Mouse (Mus musculus): ENCODE results near the gene Trpc1.
A peak's percentile ranks its signal among the peaks of the same experiment; 100 is the strongest.

Gene Trpc1

DNA sequence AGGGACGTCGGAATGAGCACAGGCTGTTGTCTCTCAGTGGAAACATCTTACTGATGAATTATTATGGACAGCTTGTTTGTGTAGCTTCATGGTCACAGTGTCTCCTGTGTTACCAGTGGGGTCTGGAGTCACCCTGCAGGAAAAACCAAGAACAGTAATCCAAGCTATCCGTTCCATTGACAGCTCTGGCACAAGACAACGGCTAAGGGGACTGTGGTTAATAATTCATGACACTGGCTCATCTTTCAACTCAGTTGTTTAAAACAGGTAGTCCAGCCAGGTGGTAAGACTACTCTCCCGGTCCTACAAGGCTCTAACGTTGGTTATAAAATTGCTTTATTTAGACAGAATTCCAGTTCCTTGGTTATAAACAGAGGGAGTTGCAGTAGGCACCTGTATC is 53.6 kb downstream of the Trpc1 start:
- no peak for DNase-seq (ENCODE audit: low spot score)

DNA sequence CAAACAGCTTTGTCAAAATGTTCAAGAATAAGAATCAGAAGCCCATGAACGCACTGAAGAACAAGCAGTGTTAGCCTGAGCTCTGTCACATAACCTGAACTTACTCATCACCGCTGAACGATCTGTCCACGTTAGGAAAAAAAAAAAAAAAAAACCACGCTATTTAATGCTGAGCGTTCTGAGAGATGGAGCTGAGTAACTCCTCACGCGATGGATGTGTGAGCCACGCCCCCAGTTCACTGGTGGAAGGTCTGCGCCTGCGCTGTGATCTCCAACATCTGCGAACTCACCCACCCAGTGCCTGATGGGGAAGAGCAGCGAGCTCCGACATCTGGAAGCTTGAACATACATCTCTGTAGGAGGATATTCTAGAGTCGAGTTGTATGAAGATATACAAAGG is 55.2 kb downstream of the Trpc1 start:
- DNase-seq (ENCODE audit: low spot score): no peak

DNA sequence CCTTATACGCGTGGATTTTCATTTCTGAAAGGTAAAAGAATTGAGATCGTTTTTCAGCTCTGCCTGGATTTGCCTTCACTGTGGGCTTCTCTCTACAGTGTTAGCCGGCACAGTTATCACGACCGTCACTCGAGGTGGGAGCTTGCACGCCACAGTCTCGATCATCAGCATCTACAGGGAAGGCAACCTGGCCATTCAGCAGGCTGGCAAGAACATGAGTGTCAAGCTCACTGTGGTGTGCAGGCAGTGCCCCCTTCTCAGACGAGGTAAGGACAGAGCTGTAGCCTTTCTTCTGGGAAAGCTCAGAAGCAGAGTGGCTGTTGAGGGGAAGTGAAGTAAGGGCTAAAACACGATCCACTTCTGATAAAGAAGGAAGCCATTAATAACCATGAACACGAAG is 55.6 kb downstream of the Trpc1 start:
- DNase-seq (ENCODE audit: low spot score): no peak

DNA sequence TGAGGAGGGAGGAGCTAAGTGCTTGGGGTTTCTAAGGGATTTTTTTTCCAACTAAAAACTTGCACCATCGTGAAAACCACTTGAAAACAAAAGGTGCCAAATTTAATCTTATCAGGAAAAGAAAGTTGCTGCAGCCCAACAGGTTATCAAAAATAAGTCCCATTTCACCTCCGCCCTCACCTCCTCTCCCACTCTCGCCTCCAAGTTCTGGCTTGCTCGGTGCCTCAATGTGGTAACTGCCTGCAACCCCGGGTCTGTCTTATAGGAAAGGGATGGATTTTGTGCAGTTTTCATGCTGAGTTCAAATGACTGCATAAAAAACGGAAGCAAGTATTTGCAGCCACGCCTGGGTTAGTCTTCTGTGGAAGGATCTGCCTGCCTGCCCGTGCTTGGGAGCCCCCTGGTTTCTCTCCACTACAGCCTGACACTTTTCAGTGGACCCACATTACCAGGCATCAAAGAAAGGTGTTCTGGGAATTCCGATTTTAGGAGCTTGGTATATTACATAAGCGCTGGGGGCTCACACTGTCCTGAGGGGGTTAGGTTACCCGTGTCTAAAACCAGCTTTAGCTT is 56.6 kb downstream of the Trpc1 start:
- no peak for DNase-seq (ENCODE audit: low spot score)

DNA sequence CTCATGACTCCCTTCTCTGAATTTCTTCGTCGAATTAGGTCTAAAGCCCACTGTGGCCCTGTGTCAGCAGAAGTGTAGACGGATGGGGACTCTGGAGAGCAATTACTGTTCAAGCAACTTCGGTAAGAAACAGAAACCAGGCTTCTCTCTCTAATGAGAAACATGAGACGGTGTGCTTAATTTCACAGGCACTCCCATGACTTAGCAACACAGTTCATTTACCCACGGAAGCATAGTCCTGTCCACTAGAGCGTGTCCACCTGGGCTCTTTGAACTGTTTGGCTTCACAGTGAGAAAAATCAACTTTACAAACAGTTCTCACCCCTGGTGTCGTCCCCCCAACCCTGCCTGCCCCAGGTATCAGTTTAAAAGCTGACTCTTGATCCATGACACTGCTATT is 57.4 kb downstream of the Trpc1 start:
- no peak for DNase-seq (ENCODE audit: low spot score)

DNA sequence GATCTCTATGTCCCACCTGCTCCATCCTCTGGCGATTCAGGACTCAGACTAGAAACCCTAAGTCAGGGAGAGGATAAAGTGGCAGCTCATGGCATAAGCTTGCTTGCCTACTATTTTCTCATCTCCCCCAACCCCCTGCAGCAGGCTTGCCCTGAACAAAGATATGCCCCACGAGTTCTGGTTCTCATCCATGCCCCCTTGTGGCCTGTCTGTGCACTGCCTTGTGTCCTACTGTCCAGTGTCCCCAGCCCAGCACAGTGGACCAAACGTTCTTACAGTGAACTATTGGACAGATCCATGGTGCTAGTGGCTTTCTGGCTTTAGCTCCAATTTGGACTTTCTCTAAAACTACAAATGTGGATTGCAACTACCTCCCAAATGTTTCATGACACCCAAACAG is 62.1 kb downstream of the Trpc1 start:
- peak; percentile 48 for DNase-seq (ENCODE audit: low spot score)

DNA sequence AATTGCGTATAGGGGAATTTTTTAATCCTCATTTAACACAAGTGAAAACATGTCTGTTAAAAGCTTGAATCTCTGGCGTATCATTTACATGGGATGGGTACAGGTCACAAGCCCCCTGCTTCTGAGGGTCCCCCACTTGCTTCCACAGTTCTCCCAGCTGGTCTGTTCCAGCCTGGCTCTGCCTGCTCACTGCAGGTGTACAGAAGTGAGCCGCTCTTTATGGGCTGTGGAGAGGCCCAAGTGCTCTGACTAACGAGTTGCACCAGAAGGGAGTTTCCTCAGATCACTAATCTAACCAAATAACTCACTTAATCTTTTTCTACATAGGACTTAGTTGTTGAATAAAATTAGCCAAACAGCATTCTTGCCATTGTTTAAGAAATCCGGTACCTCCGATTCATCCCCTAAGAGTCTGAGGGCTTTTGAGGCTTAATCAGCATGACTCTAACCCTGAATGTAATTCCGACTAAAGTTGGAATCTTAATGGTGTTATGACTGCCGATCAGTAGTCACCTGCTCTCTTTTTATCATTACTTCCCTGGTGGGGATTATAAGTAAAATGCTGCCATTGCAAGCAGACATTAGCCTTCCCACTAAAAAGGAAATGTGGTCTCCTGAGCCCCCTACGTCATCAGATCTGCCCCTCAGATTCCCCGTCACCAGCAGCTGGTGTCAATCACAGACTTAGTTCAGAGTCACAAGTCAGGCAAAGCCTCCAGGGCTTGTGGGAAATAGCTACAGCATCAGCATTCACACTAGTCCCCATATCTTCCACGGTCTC is 64.3 kb downstream of the Trpc1 start:
- DNase-seq (ENCODE audit: low spot score): no peak

DNA sequence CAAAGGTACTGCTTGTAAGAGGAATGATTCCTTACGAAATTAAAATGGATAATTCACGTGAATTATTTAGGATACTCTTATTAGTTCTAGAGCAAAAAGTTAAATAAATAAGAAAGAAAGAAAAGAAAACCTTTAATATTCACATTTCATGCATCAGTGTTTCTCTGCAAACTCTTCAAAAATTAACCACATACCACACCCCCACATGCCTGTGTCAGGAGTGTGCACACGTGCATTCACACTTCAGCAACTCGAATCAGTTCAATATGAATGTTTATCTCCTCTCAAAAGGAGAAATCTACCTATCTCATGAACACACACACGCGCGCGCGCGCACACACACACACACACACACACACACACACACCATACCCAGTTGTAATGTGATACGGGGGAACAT is 69.5 kb downstream of the Trpc1 start:
- DNase-seq (ENCODE audit: low spot score): no peak

DNA sequence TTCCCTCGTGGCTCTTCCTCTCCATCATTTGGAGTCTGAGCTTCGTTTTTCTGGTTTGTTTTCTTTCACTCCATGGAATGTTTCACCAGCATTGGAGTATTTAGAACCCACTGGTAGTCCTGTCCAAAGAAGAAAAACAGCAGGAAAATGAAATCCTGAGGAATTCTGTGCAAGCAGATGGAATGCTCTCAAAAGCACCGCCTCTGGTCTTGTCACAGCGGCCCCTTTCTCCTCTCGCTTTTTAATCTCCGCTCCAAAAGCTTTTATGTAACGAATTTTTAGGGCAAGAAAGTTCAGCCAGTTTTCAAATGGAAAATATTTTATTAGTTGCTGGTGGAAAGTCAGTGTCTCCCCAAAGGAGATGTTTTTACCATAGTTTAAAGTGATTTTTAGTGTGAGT is 70.2 kb downstream of the Trpc1 start:
- DNase-seq (ENCODE audit: low spot score): no peak

DNA sequence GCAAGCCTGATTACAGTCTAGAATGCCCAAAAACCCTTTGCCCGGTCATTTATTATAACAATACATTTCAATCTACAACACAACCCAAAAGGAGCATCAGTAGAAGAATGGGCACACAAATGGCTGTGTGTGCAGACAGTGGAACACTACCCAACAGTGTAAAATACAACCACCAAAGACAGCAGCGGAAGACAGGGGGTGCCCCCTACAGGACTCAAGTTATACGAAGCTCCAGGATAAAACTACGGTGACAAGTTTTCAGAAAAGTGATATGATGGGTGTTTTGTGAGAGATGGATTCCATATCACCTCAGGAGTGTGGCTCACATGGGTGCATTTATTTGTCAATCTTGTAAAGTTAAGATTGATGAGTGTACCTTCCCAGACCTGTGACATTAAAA is 74.2 kb downstream of the Trpc1 start:
- no peak for DNase-seq (ENCODE audit: low spot score)

DNA sequence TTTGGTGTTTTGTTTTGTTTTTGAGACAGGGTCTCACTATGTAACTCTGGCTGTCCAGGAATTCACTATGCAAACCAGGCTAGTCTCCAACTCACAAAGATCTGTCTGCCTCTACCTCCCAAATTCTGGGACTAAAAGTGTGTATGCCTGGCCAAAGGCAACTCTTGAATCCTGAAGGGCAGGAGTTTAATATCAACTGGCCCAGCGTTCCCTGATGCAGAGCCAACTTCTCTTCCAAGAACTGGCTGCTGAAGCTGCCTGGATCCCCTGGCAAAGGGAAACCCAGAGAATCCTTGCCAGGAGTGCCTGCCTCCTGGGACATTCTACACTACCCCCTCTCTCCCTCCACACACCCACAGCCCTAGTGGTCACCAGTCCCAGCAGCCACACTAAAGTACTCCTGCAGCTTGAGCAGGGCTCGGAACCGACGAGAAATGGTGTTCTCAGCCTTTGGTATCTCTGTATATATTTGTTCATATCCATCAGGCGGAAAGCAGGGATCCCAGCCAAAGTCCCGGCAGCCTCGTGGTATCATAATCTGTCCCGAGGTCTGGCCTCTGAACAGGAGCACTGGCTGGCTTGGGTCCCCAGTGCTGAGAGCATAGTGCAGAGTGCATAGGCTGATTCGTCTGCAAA is 75.0 kb downstream of the Trpc1 start:
- no peak for DNase-seq (ENCODE audit: low spot score)

DNA sequence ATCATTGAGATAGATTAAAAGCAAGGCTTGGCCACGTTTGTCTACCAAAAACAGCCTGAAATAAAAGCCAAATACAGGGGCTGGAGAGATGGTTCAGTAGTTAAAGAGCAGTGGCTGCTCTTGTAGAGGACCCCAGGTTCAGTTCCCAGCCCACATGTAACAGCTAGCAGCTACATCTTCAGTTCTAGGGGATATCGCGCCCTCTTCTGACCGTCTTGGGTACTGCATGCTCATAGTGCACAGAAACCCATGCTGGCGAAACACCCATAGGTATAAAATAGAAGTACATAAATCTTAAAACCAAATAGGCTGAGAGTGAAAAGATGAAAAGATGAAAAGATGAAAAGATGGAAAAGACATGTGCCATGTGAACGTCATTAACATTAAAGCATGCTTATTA is 77.4 kb downstream of the Trpc1 start:
- peak; percentile 11 for DNase-seq (ENCODE audit: low spot score)

DNA sequence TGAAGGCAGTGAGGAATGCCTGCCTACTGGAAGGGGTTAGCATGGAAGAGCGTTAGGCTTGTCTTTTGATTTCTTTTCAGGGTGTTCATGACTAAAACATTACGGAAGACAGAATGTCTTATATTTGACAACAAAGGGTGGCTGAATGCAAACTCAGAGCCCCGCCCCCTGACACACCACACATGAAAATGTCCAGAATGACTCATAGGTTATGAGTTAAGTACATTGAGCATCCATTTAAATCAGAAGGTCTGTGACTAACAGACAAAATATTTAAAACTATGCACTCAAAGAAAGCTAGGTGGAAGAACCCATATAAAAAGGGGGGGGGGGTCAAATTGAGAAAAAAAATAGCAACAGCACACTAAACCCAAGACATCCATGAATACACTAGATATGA is 77.8 kb downstream of the Trpc1 start:
- DNase-seq (ENCODE audit: low spot score): no peak

DNA sequence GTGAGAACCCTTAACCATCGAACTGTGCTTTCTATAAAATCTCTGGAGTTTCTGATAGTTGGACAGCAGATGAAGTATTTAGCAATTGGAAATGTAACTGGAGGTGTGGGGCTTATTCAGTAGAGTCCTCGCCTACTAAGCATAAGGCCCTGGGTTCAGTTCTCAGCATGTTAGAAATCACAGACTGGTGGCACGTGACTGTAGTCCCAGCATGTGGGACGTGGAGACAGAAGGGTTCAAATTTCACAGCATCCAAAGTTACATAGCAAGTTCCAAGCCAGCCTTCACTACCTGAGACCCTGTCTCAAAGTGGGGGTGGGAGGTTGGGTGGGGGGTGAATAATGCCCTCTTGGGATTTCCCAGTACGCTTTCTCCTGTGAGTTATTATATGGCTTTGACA is 81.9 kb downstream of the Trpc1 start:
- no peak for DNase-seq (ENCODE audit: low spot score)

DNA sequence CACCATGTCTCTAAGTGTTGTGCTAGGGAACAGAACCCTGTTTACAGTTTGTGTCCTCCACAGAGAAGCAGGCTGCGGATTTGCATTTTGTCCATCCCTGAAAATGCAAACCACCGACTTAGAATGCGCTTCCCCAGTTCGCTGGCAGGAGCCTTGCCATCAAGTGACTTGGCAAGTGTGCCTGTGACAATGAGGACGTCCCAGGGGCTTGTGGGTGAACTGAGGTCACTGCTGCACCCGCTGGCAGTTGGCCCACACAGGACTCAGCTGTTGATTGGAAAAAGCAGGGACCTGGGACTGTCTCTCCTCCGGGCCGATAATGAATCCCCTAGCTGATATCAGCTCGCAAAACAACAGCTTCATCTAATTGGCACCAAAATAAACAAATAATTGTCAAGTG is 82.3 kb downstream of the Trpc1 start:
- DNase-seq (ENCODE audit: low spot score): peak; percentile 18

DNA sequence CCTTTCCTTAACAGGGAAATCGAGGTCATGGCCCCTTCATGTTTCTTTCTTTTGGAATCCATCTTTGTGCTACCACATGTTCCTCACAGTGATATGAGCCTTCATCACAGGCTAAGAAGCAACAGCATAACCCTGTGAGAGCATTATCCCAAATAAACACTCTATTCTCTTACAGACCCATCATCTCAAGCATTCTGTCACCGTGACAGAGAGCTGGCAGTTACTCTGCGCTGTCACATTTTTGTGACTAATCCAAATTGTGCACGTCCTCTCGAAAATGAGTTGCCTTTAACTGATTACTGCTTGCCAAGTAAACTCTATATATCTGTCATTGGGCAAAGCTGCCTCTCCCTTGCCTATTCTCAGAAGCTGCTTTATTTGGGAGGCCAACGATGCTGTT is 84.3 kb downstream of the Trpc1 start:
- DNase-seq (ENCODE audit: low spot score): no peak

DNA sequence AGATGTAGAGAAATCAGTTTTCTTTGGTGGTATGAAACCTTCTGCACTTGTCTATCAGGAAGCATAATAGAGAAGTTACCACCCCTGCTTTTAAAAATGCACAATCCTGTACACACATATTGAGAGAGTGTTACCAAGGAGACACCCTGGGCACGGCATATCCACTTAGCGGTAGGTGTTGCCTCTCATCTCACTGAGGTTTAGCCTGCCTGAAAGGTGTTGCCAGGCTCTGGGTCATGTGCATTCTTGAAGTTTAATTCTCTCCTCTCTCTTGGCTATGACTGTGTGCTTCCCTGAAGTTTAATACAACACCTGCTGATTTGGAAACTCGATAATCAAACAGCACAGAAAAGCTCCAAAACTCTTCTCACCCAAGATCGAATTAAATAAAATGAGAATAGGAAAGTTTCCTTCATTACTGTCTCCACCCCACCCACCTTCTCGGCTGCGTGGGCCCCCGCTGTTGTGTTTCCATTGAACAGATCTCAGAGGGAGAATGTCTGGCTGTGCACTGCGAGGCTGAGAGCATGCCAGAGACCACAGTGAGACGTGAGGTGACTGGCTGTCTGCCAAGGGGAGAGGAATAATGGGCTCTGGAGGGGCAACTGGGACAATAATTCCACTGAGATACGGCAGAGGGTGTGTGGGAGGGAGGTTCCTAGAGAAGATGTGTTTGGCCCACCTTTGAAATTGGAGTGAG is 85.7 kb downstream of the Trpc1 start:
- DNase-seq (ENCODE audit: low spot score): no peak

DNA sequence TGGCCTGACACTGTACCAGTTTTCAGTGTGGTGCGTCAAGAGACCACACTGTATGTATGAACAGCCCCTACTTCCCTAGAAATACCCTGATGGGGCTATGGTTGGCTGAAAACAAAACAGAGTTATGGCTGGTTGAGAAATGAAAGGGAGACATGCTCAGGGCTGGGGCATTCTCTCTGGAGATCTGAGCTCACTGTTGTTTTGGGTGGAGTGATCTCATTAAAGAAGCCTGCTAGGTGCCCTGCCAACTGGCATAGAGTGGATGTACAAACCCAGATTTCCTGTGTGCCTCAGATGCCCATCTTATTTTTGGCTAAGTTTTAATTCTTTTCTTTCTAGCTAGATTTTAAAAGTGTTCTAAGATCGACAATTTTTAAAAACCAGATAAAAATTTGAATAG is 92.2 kb downstream of the Trpc1 start:
- DNase-seq (ENCODE audit: low spot score): no peak

Measured in retina, embryonic 14.5 days (tissue).